Mouse (Mus musculus) hindbrain, embryonic 16.5 days (tissue): ENCODE measurements around the gene Ankrd44. TPM values are rescaled to one million over a fixed set of nuclear protein-coding genes. Genes with fewer than 3 reads are reported as not detected.
A peak's percentile ranks its signal among the peaks of the same experiment; 100 is the strongest.

ENCODE experiments used
- ATAC-seq: fragments of 200-750 bp; cut with Nextera tagmentation; 2 replicates; pipeline ENCODE4 v1.8.0; 2017; ENCODE audit warnings: moderate TSS enrichment, moderate library complexity
- H3K27ac ChIP-seq: fragments of 300-500 bp; sonication (generic); 2 replicates; pipeline ENCODE4 v1.5.1; 2014; ENCODE audit warnings: low read depth, mild to moderate bottlenecking, control low read depth, low read length, moderate library complexity
- H3K27me3 ChIP-seq: fragments of 300-500 bp; sonication (generic); replicated peaks from 2 replicates; pipeline ENCODE4 v1.6.1; 2014; ENCODE audit warnings: low read length; ENCODE audit not compliant: control insufficient read depth, insufficient read depth
- H3K36me3 ChIP-seq: fragments of 300-500 bp; sonication (generic); 2 replicates; pipeline ENCODE4 v1.6.1; 2014; ENCODE audit warnings: mild to moderate bottlenecking, low read length, moderate library complexity, mixed read lengths; ENCODE audit not compliant: control insufficient read depth, insufficient read depth
- H3K4me1 ChIP-seq: fragments of 300-500 bp; sonication (generic); 2 replicates; pipeline ENCODE4 v1.6.1; 2014; ENCODE audit warnings: low read depth, low read length; ENCODE audit not compliant: control insufficient read depth, insufficient read depth
- H3K4me2 ChIP-seq: fragments of 300-500 bp; sonication (generic); 2 replicates; pipeline ENCODE4 v1.6.1; 2014; ENCODE audit warnings: mild to moderate bottlenecking, low read length, control low read depth, moderate library complexity
- H3K4me3 ChIP-seq: fragments of 300-500 bp; sonication (generic); 2 replicates; pipeline ENCODE4 v1.5.1; 2014; ENCODE audit warnings: mild to moderate bottlenecking, low read length, control low read depth, moderate library complexity
- H3K9ac ChIP-seq: fragments of 300-500 bp; sonication (generic); 2 replicates; pipeline ENCODE4 v1.6.1; 2014; ENCODE audit warnings: low read depth, mild to moderate bottlenecking, control low read depth, low read length, moderate library complexity
- H3K9me3 ChIP-seq: fragments of 300-500 bp; sonication (generic); 2 replicates; pipeline ENCODE4 v1.6.1; 2014; ENCODE audit warnings: mild to moderate bottlenecking, low read length, moderate library complexity; ENCODE audit not compliant: control insufficient read depth
- WGBS: fragments of 180-500 bp; shearing (Covaris S2); extraction: QIAGEN DNeasy Blood & Tissue Kit; methylation state at CpG from one replicate; pipeline ENCODE4 v1.1.7; 2014; 5-methylcytosine and 5-hydroxymethylcytosine counted together
- polyA plus RNA-seq: library from polyadenylated mRNA; unstranded; fragments of >200 nt; fragmentation: Nextera tagmentation; extraction: Ambion mirVana; gene quantifications from 2 replicates; pipeline ENCODE4 v1.2.1, GENCODE M21; 2015

Ankrd44 gene
- polyA plus RNA-seq, 1 experiment from 2014 or later = 19.5 TPM

GRCm38 (mm10) chr1:54954856-54955255 lies 28.7 kb upstream of the Ankrd44 start:
- Histone ChIP-seq H3K9me3 (no peaks in the 10 kb centered on the region), H3K4me3 (no peak overlapping the region), H3K36me3 (no peaks in the 10 kb centered on the region), H3K9ac (no peak overlapping the region), H3K4me2 (no peak overlapping the region), H3K27me3 (no peaks in the 10 kb centered on the region), H3K4me1 (no peaks in the 10 kb centered on the region), H3K27ac (no peak overlapping the region)
- WGBS = 93% methylated on average over 4 of the region's 4 CpGs
- no peak for ATAC-seq

- no peak for ATAC-seq
- Histone ChIP-seq H3K4me1 (no peaks in the 10 kb centered on the region), H3K27me3 (no peaks in the 10 kb centered on the region), H3K4me3 (no peak overlapping the region), H3K36me3 (no peaks in the 10 kb centered on the region), H3K9me3 (no peaks in the 10 kb centered on the region), H3K27ac (no peak overlapping the region), H3K4me2 (no peak overlapping the region), H3K9ac (no peak overlapping the region)
- WGBS = 84% methylated on average over 3 of the region's 3 CpGs
Observed at GRCm38 (mm10) chr1:54944648-54945047, 18.5 kb upstream of the Ankrd44 start.

- H3K4me2 ChIP-seq = no peak overlapping the region
- no peaks in the 10 kb centered on the region for H3K36me3 ChIP-seq
- H3K4me1 ChIP-seq = no peaks in the 10 kb centered on the region
- WGBS = 91% methylated on average over 3 of the region's 3 CpGs
- H3K27ac ChIP-seq = no peak overlapping the region
- no peak overlapping the region for H3K4me3 ChIP-seq
- ATAC-seq = no peak
- no peaks in the 10 kb centered on the region for H3K9me3 ChIP-seq
- H3K9ac ChIP-seq = no peak overlapping the region
- no peaks in the 10 kb centered on the region for H3K27me3 ChIP-seq
Observed at GRCm38 (mm10) chr1:54935466-54935865, 9.3 kb upstream of the Ankrd44 start.

GRCm38 (mm10) chr1:54934911-54935310 lies 8.7 kb upstream of the Ankrd44 start:
- Histone ChIP-seq H3K9ac (no peak overlapping the region), H3K4me1 (no peaks in the 10 kb centered on the region), H3K4me3 (no peak overlapping the region), H3K4me2 (no peak overlapping the region), H3K9me3 (no peaks in the 10 kb centered on the region), H3K27me3 (no peaks in the 10 kb centered on the region), H3K27ac (no peak overlapping the region), H3K36me3 (no peaks in the 10 kb centered on the region)
- ATAC-seq = no peak
- 65% methylated on average over 2 of the region's 2 CpGs for WGBS

- Histone ChIP-seq H3K27me3 (no peaks in the 10 kb centered on the region), H3K36me3 (no peaks in the 10 kb centered on the region), H3K27ac (no peak overlapping the region), H3K4me2 (no peak overlapping the region), H3K4me3 (no peak overlapping the region), H3K9me3 (no peaks in the 10 kb centered on the region), H3K9ac (no peak overlapping the region), H3K4me1 (no peaks in the 10 kb centered on the region)
- no peak for ATAC-seq
- 88% methylated on average over 5 of the region's 5 CpGs for WGBS
Observed at GRCm38 (mm10) chr1:54933646-54934045, 7.5 kb upstream of the Ankrd44 start.

- Histone ChIP-seq H3K27me3 (no peaks in the 10 kb centered on the region), H3K4me3 (no peak overlapping the region), H3K9ac (no peak overlapping the region), H3K4me1 (no peaks in the 10 kb centered on the region), H3K4me2 (no peak overlapping the region), H3K27ac (no peak overlapping the region), H3K9me3 (no peaks in the 10 kb centered on the region), H3K36me3 (no peaks in the 10 kb centered on the region)
- ATAC-seq = peak; percentile 45; the same call in 1 of the 2 replicates
- WGBS = 96% methylated on average over 1 of the region's 1 CpGs
Observed at GRCm38 (mm10) chr1:54932456-54933115, 6.4 kb upstream of the Ankrd44 start.

GRCm38 (mm10) chr1:54931231-54931630 lies 5.0 kb upstream of the Ankrd44 start:
- Histone ChIP-seq H3K4me1 (no peaks in the 10 kb centered on the region), H3K4me3 (no peak overlapping the region), H3K27me3 (no peaks in the 10 kb centered on the region), H3K4me2 (no peak overlapping the region), H3K9ac (no peak overlapping the region), H3K27ac (no peak overlapping the region), H3K36me3 (no peaks in the 10 kb centered on the region), H3K9me3 (no peaks in the 10 kb centered on the region)
- WGBS = 85% methylated on average over 5 of the region's 5 CpGs
- no peak for ATAC-seq

GRCm38 (mm10) chr1:54930670-54931200 lies 4.5 kb upstream of the Ankrd44 start:
- H3K4me1 ChIP-seq = no peaks in the 10 kb centered on the region
- H3K27ac ChIP-seq = no peak overlapping the region
- no peaks in the 10 kb centered on the region for H3K9me3 ChIP-seq
- ATAC-seq = no peak
- H3K4me3 ChIP-seq = no peak overlapping the region
- 67% methylated on average over 8 of the region's 8 CpGs for WGBS
- H3K9ac ChIP-seq = no peak overlapping the region
- H3K27me3 ChIP-seq = no peaks in the 10 kb centered on the region
- H3K36me3 ChIP-seq = no peaks in the 10 kb centered on the region
- H3K4me2 ChIP-seq = no peak overlapping the region

GRCm38 (mm10) chr1:54925451-54925934 lies 694 bp downstream of the Ankrd44 start:
- Histone ChIP-seq H3K36me3 (no peaks in the 10 kb centered on the region), H3K4me3 (peak overlapping the region; percentile 87), H3K4me1 (peaks cover 8% of the 10 kb centered on the region), H3K9me3 (no peaks in the 10 kb centered on the region), H3K27ac (peak overlapping the region; percentile 95), H3K4me2 (peak overlapping the region; percentile 79), H3K27me3 (no peaks in the 10 kb centered on the region), H3K9ac (peak overlapping the region; percentile 95)
- ATAC-seq = no peak; the same call in 1 of the 2 replicates
- 1% methylated on average over 16 of the region's 30 CpGs for WGBS
